Mouse (Mus musculus): ENCODE measurements at regions not wholly inside any gene's neighbourhood (a gene's known extent, or its start where the extent isn't known, plus 50 kb on each side); places are given as distances from the start of the nearest gene placed in this dataset.
"Not testable (repeated sequence)": the region's sequence is repeated elsewhere in the genome, so short reads cannot be mapped to it uniquely, and the experiment has no call there.

DNA sequence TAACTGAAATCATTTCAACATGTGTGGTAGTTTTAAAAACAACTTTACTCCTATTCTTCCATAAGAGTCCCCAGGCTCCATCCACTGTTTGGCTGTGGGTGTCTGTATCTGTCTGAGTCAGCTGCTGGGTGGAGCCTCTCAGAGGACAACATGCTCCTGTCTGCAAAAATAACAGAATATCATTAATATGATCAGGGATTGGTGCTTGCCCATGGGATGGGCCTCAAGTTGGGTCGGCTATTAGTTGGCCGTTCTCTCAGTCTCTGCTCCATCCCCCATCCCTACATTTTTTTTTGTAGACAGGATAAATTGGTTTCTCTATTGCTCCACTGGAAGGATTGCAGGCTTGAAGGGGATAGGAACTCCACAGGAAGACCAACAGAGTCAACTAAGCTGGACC, 108.5 kb upstream of the Fgf16 start:
- not testable (repeated sequence) for ATAC-seq; H3K4me2 ChIP-seq (replicated peaks); H3K36me3 ChIP-seq; H3K9ac ChIP-seq; H3K9me3 ChIP-seq; H3K27me3 ChIP-seq (replicated peaks); H3K4me3 ChIP-seq (replicated peaks); H3K27ac ChIP-seq; H3K4me1 ChIP-seq (replicated peaks)
- 89% methylated on average over 2 of the region's 2 CpGs for WGBS

DNA sequence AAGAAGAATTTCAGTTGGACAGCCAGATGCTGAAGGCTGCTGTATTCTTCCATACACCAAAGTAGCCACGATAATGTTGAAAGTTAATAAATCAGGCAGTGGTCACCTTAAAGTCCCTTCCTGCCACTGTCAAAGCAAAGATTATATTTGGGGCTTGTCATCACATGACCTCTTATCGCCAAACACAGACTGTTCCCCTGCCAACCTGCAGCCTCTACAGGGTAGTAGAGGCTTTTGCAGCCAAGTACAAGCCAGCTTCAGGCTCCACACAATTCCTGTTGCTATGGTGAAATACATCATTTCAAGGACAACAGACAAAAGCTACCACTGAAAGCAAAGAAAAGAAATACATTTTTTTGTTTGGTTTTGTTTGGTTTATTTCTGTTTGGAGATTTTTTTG, 93.5 kb upstream of the Fgf16 start:
- H3K27me3 ChIP-seq (replicated peaks) = no peaks in the 10 kb centered on the region
- no peaks in the 10 kb centered on the region for H3K9me3 ChIP-seq
- no peak overlapping the region for H3K4me2 ChIP-seq (replicated peaks)
- WGBS = 76% methylated on average over 2 of the region's 2 CpGs
- no peak overlapping the region for H3K27ac ChIP-seq
- ATAC-seq = no peak
- no peak overlapping the region for H3K4me3 ChIP-seq (replicated peaks)
- H3K36me3 ChIP-seq = no peaks in the 10 kb centered on the region
- no peak overlapping the region for H3K9ac ChIP-seq
- H3K4me1 ChIP-seq (replicated peaks) = no peaks in the 10 kb centered on the region

DNA sequence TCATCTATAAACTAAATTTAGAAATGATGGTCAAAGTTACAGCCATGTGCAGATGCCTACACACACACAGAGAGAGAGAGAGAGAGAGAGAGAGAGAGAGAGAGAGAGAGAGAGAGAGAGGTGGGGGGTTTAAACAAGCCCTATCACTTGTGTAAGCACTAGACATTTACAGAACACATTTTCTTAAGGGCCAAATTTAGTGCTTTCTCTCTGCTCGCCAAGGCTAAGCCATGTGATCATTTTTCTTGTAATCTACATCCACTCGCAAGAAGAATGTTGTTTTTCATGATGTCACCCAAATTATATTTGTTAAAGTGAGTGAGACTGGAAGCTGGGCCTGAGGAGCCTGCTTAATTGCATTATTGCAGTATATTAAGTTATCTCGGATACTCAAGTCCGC, 92.8 kb upstream of the Fgf16 start:
- 49% methylated on average over 4 of the region's 4 CpGs for WGBS
- Histone ChIP-seq H3K9me3 (no peaks in the 10 kb centered on the region), H3K4me1 (replicated peaks) (no peaks in the 10 kb centered on the region), H3K4me2 (replicated peaks) (no peak overlapping the region), H3K9ac (no peak overlapping the region), H3K27ac (no peak overlapping the region), H3K27me3 (replicated peaks) (no peaks in the 10 kb centered on the region), H3K4me3 (replicated peaks) (no peak overlapping the region), H3K36me3 (no peaks in the 10 kb centered on the region)
- ATAC-seq = no peak

DNA sequence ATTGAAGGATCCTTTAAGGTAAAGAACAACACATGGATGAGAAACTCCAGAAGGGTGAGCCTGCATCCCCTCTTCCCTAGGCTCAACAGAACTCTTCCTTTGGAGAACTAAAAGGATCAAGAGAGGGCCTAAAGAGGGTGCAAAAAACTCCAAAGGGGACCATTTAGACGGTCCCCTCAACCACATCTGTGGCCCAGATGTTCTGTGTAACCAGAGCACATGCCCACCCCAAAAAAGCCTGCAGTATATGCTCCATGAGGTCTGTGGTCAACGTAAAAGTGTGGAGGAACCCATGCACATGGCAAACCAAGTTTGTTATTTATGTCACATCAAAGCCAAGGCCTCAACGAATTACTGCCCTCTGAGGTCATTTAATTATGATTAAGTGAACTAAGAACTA, 89.2 kb upstream of the Fgf16 start:
- Histone ChIP-seq H3K36me3 (no peaks in the 10 kb centered on the region), H3K27me3 (replicated peaks) (no peaks in the 10 kb centered on the region), H3K27ac (no peak overlapping the region), H3K4me2 (replicated peaks) (no peak overlapping the region), H3K9ac (no peak overlapping the region), H3K9me3 (no peaks in the 10 kb centered on the region), H3K4me1 (replicated peaks) (no peaks in the 10 kb centered on the region), H3K4me3 (replicated peaks) (no peak overlapping the region)
- 52% methylated on average over 3 of the region's 3 CpGs for WGBS
- ATAC-seq = no peak

DNA sequence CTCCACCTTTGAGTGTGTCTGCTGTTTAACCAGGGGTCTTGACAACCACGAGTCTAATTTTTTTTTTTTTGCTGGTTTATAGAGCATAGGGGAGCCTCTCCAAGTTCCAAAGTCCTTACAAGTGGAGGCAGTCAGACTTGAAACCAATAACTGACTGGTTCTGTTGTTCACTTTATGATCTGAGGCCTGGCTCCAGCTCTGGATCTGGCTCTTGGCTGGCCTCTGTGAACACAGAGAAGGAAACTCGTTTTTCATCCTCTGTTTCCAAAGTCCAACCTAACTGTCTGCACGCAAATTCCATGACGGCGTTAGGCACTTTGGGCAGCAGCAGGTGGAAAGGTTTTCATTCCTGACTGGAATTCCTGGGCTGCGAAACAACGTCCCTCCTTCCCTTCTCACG, 80.4 kb upstream of the Fgf16 start:
- ATAC-seq = peak; percentile 79
- no peak overlapping the region for H3K4me3 ChIP-seq (replicated peaks)
- H3K27me3 ChIP-seq (replicated peaks) = no peaks in the 10 kb centered on the region
- H3K27ac ChIP-seq = no peak overlapping the region
- H3K4me2 ChIP-seq (replicated peaks) = no peak overlapping the region
- WGBS = 55% methylated on average over 8 of the region's 8 CpGs
- no peak overlapping the region for H3K9ac ChIP-seq
- H3K4me1 ChIP-seq (replicated peaks) = no peaks in the 10 kb centered on the region
- no peaks in the 10 kb centered on the region for H3K9me3 ChIP-seq
- H3K36me3 ChIP-seq = no peaks in the 10 kb centered on the region

GRCm38 (mm10) chrX:105684433-105684832, 79.6 kb upstream of the Fgf16 start:
- ATAC-seq = peak; percentile 89
- H3K27me3 ChIP-seq (replicated peaks) = no peaks in the 10 kb centered on the region

DNA sequence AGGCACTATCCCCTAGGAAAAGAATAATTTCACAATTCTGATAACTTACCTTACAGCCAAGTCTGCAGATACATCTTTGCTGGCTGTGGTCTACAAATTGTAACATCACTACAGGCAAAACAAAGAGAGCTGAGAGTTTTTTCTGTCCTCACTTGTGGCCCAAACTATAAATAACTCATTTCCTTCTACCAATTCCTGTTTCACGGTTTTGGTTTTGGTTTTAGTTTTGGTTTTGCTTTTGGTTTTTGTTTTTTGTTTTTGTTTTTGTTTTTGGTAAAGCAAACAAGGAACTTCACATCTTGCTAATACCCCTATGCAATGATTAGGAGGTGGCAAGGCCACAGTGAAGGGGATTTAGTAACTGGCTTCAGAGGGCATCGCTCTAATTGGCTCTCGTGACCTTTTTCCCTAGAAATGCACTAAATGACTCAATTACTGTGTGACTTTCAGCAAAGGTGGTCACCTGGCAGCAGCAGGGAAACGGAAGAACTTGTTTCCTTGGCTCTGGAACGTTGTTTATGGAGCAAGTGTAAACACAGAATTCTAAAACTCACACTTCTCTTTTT, 53.3 kb upstream of the Fgf16 start:
- Histone ChIP-seq H3K27me3 (replicated peaks) (no peaks in the 10 kb centered on the region), H3K27ac (no peak overlapping the region), H3K4me1 (replicated peaks) (no peaks in the 10 kb centered on the region), H3K9ac (no peak overlapping the region), H3K9me3 (no peaks in the 10 kb centered on the region), H3K36me3 (no peaks in the 10 kb centered on the region), H3K4me3 (replicated peaks) (no peak overlapping the region), H3K4me2 (replicated peaks) (no peak overlapping the region)
- ATAC-seq = no peak
- 59% methylated on average over 5 of the region's 5 CpGs for WGBS

More at GRCm38 (mm10) chrX:105684433-105684832, 79.6 kb upstream of the Fgf16 start:
- H3K9ac ChIP-seq = no peak overlapping the region
- no peaks in the 10 kb centered on the region for H3K9me3 ChIP-seq
- WGBS = 64% methylated on average over 4 of the region's 4 CpGs
- H3K36me3 ChIP-seq = no peaks in the 10 kb centered on the region
- H3K27ac ChIP-seq = no peak overlapping the region
- no peak overlapping the region for H3K4me2 ChIP-seq (replicated peaks)
- no peaks in the 10 kb centered on the region for H3K4me1 ChIP-seq (replicated peaks)
- H3K4me3 ChIP-seq (replicated peaks) = no peak overlapping the region

Measured in intestine, embryonic 15.5 days (tissue).